Mouse (Mus musculus) inflammation-experienced regulatory T-cells, adult 16 weeks (primary cell): ENCODE results near the gene Olfr209. TPM values are rescaled to one million over a fixed set of nuclear protein-coding genes. Genes with fewer than 3 reads are reported as not detected.

ENCODE experiments used
- polyA plus RNA-seq: library from polyadenylated mRNA; unstranded; fragments of 100-300 nt; shearing (Covaris generic); gene quantifications from one replicate; pipeline ENCODE4 v1.2.1, GENCODE M21; 2017

Gene Olfr209
- not detected for polyA plus RNA-seq

DNA sequence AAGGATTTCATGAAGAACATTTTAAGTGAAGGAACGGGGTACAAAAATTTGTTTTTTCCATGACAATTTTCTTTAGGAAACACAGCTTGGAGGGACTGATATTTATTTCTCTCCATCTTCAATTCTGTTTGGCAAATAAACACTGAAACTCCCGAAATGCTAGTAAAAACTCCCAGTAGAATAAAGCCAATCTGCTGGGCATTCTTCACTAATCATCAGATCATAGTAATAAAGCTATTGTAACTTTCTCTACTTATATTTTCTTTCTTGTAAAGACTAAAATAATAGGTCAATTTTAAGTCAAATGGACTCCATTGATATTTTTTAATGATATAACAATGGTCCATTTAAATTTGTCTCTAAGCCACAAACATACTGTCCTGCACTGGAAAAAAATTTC, at the start of gene Olfr209:
Gene Olfr209 (minus strand): TSS at position 101 of the 400 bp plus-strand sequence.

GRCm38 (mm10) chr16:59407032-59407431, 43.2 kb upstream of the Olfr209 start, which contains the start of gene Gabrr3:
TSS of gene Gabrr3 (plus strand) at chr16:59407332.

DNA sequence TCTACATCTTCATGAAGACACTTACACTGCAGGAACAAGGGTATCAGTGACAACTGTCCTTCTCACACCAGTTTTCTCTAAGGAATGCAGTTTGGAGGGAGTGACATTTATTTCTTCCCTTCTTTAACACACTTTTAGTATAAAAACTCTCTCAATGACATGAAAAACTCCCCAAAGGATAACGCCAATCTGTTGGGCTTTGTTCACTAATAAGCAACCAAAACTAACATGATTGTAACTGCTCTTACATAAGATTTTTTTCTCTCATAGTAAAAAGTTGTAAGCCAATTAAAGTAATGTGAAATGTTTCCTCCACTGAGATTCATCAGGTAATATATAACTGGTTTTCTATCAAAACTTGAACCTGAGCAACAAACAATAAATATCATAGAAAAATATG, 14.6 kb downstream of the Olfr209 start, which contains the start of gene Olfr206:
Gene Olfr206 (minus strand): TSS at position 101 of the 400 bp plus-strand sequence.

DNA sequence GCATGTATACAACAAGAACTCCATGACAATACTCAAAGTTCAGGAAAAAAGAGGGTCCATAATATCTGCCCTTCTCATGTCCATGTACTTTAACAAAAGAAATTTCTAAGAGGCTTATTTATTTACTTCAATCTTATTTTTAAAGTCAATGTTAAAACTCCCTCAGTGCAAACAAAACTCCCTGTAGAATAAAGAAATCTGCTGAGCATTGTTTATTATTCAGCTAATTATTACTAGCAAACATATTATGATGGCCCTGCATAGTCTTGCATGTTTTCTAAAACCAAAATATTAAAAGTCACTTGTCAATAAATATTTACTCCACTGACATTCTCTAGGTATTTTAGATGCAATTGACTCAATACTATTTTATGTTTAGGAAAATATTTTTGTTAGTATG, 32.8 kb downstream of the Olfr209 start, which contains the start of gene Olfr205:
Gene Olfr205 (minus strand): TSS at position 101 of the 400 bp plus-strand sequence.

DNA sequence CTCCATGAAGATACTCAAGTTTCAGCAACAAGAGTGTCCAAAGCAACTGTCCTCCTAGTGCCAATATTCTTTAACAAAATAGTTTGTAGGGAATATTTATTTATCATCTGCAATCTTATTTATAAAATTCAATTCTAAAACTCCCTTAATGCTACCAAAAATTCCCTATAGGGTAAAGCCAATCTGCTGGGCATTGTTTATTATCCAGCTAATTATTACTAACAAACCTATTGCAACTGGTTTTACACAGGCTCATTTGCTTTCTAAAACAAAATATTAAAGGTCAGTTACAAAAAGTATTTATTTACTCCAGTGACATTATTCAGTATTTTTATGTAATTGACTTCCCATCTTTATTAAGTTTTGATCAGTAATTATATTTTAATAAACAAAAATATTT, 45.6 kb downstream of the Olfr209 start, which contains the start of gene Olfr204:
Gene Olfr204 (minus strand): TSS at position 101 of the 400 bp plus-strand sequence.

Other genes with a start within 250 kb of the Olfr209 start
- not detected for gene Olfr194, start 242.9 kb downstream of the Olfr209 start, polyA plus RNA-seq
- not detected for gene Olfr195, start 216.9 kb downstream of the Olfr209 start, polyA plus RNA-seq
- gene Olfr196, start 193.5 kb downstream of the Olfr209 start, polyA plus RNA-seq: not detected
- gene Olfr198, start 160.5 kb downstream of the Olfr209 start, polyA plus RNA-seq: not detected
- not detected for gene Olfr199, start 144.2 kb downstream of the Olfr209 start, polyA plus RNA-seq
- not detected for gene Olfr201, start 91.4 kb downstream of the Olfr209 start, polyA plus RNA-seq
- not detected for gene Olfr202, start 77.2 kb downstream of the Olfr209 start, polyA plus RNA-seq
- not detected for gene Olfr203, start 65.1 kb downstream of the Olfr209 start, polyA plus RNA-seq
- not detected for gene Olfr204, start 45.7 kb downstream of the Olfr209 start, polyA plus RNA-seq
- not detected for gene Olfr205, start 32.9 kb downstream of the Olfr209 start, polyA plus RNA-seq
- gene Olfr206, start 14.7 kb downstream of the Olfr209 start, polyA plus RNA-seq: not detected
- 0.07 TPM for gene Gabrr3, start 43.3 kb upstream of the Olfr209 start, polyA plus RNA-seq
- gene Riox2, start 107.8 kb upstream of the Olfr209 start, polyA plus RNA-seq: 94.6 TPM
- 6.7 TPM for gene Crybg3, start 237.0 kb upstream of the Olfr209 start, polyA plus RNA-seq